Mouse (Mus musculus): ENCODE measurements around the gene Sdhaf1. TPM values are rescaled to one million over a fixed set of nuclear protein-coding genes. Genes with fewer than 3 reads are reported as not detected.
A peak's percentile ranks its signal among the peaks of the same experiment; 100 is the strongest.

Gene Sdhaf1
- polyA plus RNA-seq, 1 experiment from 2014 or later, result 21.6 TPM

DNA sequence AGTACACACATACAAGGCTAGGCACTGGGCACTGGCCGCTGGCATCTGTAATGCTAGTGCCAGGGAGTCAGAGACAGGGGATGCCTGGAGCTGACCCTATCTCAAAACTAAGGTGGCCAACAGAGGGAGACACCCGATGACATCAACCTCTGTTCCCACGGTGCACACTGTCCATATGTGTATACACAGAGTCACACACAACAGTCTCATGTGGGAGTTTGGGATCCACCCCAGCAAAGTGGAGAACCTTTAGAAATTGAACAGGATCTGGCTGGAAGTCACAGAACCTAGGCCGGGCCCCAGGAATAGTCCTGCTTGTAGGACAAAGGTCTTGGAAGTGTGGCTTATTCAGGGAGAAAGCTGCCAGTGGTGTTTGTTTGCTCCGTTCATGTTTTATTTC lies 29.4 kb downstream of the Sdhaf1 start:
- 86% methylated on average over 5 of the region's 5 CpGs for WGBS

DNA sequence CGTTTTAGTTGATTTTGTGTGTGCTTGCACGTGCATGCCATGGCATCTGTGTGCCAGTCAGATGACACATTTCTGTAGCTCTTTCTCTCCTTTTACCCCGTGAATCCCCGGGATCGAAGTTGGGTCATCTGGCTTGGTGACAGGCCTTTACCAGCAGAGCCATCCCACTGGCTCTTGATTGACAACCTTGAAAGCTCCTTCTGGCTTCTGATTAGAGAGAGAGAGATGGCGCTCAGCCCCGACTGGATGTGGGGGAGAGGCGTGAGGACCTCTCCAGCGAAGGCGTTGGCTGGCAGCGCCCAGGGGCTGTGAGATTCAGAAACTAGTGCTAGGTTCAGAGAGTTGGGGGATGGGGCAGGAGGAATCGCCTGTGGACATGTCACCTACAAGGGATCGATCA lies 29.9 kb downstream of the Sdhaf1 start:
- Histone ChIP-seq H3K9ac (ENCODE audit: low read length) (no peak overlapping the region), H3K36me3 (ENCODE audit: control insufficient read depth, insufficient read depth, low read length) (peaks cover 5% of the 10 kb centered on the region; the same call in 1 of the 2 replicates), H3K4me2 (ENCODE audit: low read depth, severe bottlenecking) (no peak overlapping the region), H3K27me3 (ENCODE audit: control insufficient read depth, insufficient read depth, low read length) (no peaks in the 10 kb centered on the region), H3K4me3 (ENCODE audit: low read depth, low read length) (no peak overlapping the region), H3K9me3 (ENCODE audit: control insufficient read depth, low read length) (no peaks in the 10 kb centered on the region), H3K27ac (replicated peaks; ENCODE audit: low read depth, low read length) (no peak overlapping the region), H3K4me1 (ENCODE audit: control insufficient read depth, insufficient read depth, low read length) (peaks cover 6% of the 10 kb centered on the region; the same call in 1 of the 2 replicates)
- 85% methylated on average over 13 of the region's 13 CpGs for WGBS
- DNase-seq (ENCODE audit: low spot score) (no peak), ATAC-seq (ENCODE audit: insufficient number of reproducible peaks, low FRiP score, low TSS enrichment, low read depth) (no peak)

More for the DNA sequence above, 29.4 kb downstream of the Sdhaf1 start:
- ATAC-seq (ENCODE audit: insufficient number of reproducible peaks, low FRiP score, low TSS enrichment, low read depth) (no peak), DNase-seq (ENCODE audit: low spot score) (no peak)
- no peak overlapping the region for H3K9ac ChIP-seq (ENCODE audit: low read length)
- H3K4me2 ChIP-seq (ENCODE audit: low read depth, severe bottlenecking), result no peak overlapping the region
- H3K27me3 ChIP-seq (ENCODE audit: control insufficient read depth, insufficient read depth, low read length), result no peaks in the 10 kb centered on the region
- H3K9me3 ChIP-seq (ENCODE audit: control insufficient read depth, low read length), result no peaks in the 10 kb centered on the region
- peaks cover 6% of the 10 kb centered on the region; the same call in 1 of the 2 replicates for H3K4me1 ChIP-seq (ENCODE audit: control insufficient read depth, insufficient read depth, low read length)
- peaks cover 5% of the 10 kb centered on the region; the same call in 1 of the 2 replicates for H3K36me3 ChIP-seq (ENCODE audit: control insufficient read depth, insufficient read depth, low read length)
- H3K4me3 ChIP-seq (ENCODE audit: low read depth, low read length), result no peak overlapping the region
- H3K27ac ChIP-seq (replicated peaks; ENCODE audit: low read depth, low read length), result no peak overlapping the region

DNA sequence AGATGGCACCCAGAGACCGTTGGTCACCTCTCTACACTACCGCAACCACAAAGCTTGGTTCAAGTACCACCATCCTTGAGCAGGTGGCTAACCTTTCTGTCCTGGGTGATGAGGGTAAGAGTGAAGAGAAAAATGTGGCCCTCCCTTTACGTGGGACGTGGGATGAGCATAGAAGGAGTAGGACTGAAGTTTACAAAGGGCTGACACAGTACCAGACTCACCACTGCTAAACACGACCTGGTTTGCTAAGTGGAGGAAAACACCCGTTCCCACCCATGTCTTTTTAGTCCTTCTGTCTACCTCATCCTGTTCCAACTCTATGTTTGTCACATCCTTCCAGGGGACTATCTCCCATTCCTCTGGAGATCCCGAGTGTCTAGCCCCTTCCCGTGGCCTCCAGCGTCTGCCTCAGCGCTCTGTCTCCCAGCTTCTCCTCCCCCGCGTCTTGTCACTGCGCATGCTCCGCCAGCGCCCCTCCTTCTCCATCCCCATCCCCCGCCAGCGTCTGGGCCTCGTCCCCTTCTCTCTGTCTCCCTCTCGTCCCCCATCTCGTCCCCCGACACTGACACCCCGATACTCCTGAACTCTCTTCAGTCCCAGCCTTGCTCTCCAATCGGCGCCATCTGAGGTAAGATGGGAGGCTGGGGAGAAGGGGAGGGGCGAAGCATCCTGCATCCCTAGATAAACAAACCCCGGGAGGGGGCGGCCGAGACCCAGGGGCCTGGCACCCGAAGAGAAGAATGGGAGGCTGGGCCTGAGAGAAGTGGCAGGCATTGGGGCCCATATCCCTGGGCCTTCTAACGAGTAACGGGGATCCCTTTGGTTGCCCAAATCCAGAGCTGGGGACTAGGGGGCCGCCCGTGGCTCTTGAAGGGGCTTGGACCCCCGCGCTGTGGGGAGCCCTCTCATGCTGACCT lies 32.2 kb downstream of the Sdhaf1 start, which contains the start of gene Clip3:
Clip3 (plus strand) TSS at position 514 of the 917 bp plus-strand sequence.
- H3K4me2 ChIP-seq (ENCODE audit: low read depth, severe bottlenecking), result peak within 1 kb of the TSS; percentile 94
- peaks cover 5% of the 10 kb centered on the region; the same call in 1 of the 2 replicates for H3K36me3 ChIP-seq (ENCODE audit: control insufficient read depth, insufficient read depth, low read length)
- ATAC-seq (ENCODE audit: insufficient number of reproducible peaks, low FRiP score, low TSS enrichment, low read depth) (peak; percentile 55), DNase-seq (ENCODE audit: low spot score) (peak; percentile 85)
- H3K9ac ChIP-seq (ENCODE audit: low read length), result peak within 1 kb of the TSS; percentile 77
- WGBS, result 8% methylated on average over 35 of the region's 35 CpGs
- H3K9me3 ChIP-seq (ENCODE audit: control insufficient read depth, low read length), result no peaks in the 10 kb centered on the region
- H3K4me3 ChIP-seq (ENCODE audit: low read depth, low read length), result peak within 1 kb of the TSS; percentile 85
- H3K27me3 ChIP-seq (ENCODE audit: control insufficient read depth, insufficient read depth, low read length), result no peaks in the 10 kb centered on the region
- H3K4me1 ChIP-seq (ENCODE audit: control insufficient read depth, insufficient read depth, low read length), result peaks cover 6% of the 10 kb centered on the region; the same call in 1 of the 2 replicates
- H3K27ac ChIP-seq (replicated peaks; ENCODE audit: low read depth, low read length), result no peak within 1 kb of the TSS

DNA sequence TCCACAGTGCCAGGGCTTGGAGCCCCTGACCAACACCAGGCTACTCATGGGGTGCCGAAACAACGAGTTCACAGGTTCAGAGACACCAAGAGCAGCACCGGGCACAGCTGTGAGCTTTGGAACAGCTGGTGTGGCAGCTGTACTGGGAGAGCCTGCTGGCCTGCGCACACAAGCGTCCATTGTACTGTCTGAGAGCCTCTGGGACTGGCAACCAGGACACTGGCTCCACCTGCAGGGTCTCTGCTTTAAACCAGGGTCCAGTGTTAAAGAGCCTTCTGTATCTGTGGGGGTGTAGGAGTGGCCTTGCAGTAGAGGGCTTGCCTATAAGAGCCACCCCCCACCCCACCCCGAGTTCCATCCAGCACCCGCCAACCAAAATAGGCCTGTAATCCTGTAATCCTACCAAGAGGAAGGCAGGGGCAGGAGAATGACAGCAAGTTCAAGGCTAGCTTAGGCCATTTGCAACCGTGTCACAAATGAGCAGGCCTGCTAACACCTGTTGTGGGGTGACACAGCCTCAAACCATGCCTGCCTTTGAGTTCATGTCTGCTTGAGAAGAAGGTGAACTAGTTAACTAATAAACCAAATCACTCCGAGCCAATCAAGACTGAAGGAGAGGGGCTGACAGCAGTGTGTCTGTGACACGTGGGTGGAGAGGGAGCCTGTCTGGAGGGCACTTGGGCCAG lies 33.8 kb downstream of the Sdhaf1 start:
- Histone ChIP-seq H3K36me3 (ENCODE audit: control insufficient read depth, insufficient read depth, low read length) (no peaks in the 10 kb centered on the region; the same call in 1 of the 2 replicates), H3K27me3 (ENCODE audit: control insufficient read depth, insufficient read depth, low read length) (no peaks in the 10 kb centered on the region), H3K4me1 (ENCODE audit: control insufficient read depth, insufficient read depth, low read length) (peaks cover 6% of the 10 kb centered on the region; the same call in 1 of the 2 replicates), H3K27ac (replicated peaks; ENCODE audit: low read depth, low read length) (0 out of 2 replicates have a peak overlapping the region, but pooled peaks have one; percentile 36), H3K4me2 (ENCODE audit: low read depth, severe bottlenecking) (no peak overlapping the region; the same call in 1 of the 2 replicates), H3K4me3 (ENCODE audit: low read depth, low read length) (no peak overlapping the region), H3K9ac (ENCODE audit: low read length) (no peak overlapping the region), H3K9me3 (ENCODE audit: control insufficient read depth, low read length) (no peaks in the 10 kb centered on the region)
- DNase-seq (ENCODE audit: low spot score) (peak; percentile 58), ATAC-seq (ENCODE audit: insufficient number of reproducible peaks, low FRiP score, low TSS enrichment, low read depth) (peak; percentile 67)
- WGBS, result 63% methylated on average over 10 of the region's 10 CpGs

DNA sequence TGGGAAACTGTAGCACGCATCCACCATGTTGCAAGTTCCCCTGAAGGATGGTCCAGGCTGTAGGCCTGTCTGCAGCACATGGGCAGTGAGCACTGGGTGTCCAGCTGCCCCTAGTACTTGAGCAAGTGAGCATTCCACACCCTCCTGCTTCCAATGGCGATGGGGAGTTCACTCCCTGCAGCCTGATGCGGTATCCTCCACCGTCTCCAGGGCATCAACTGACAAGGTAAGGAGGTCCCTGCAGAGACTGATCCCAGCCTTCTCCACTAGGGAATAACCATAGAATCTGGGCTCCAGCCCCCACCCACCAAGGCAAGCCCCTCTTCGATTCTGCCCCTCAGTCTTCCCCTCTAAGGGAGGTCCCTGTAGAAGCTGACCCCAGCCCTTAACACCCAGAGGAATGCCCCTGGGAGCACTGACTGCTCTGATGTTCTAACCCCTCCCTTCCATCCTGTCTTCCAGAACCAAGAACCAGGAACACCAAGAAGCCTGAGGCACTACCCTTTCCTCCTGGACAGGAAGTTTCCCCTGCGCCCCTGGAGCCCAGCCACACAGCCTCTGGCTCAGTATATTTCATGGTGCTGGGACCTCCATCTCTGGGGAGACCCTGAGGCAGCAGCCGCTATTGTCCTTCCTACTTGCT lies 34.5 kb downstream of the Sdhaf1 start:
- Histone ChIP-seq H3K9me3 (ENCODE audit: control insufficient read depth, low read length) (no peaks in the 10 kb centered on the region), H3K9ac (ENCODE audit: low read length) (no peak overlapping the region), H3K36me3 (ENCODE audit: control insufficient read depth, insufficient read depth, low read length) (no peaks in the 10 kb centered on the region), H3K27ac (replicated peaks; ENCODE audit: low read depth, low read length) (0 out of 2 replicates have a peak overlapping the region, but pooled peaks have one; percentile 36), H3K4me3 (ENCODE audit: low read depth, low read length) (no peak overlapping the region), H3K4me2 (ENCODE audit: low read depth, severe bottlenecking) (no peak overlapping the region; the same call in 1 of the 2 replicates), H3K4me1 (ENCODE audit: control insufficient read depth, insufficient read depth, low read length) (peaks cover 6% of the 10 kb centered on the region; the same call in 1 of the 2 replicates), H3K27me3 (ENCODE audit: control insufficient read depth, insufficient read depth, low read length) (no peaks in the 10 kb centered on the region)
- DNase-seq (ENCODE audit: low spot score) (no peak), ATAC-seq (ENCODE audit: insufficient number of reproducible peaks, low FRiP score, low TSS enrichment, low read depth) (no peak)
- WGBS, result 71% methylated on average over 7 of the region's 7 CpGs

DNA sequence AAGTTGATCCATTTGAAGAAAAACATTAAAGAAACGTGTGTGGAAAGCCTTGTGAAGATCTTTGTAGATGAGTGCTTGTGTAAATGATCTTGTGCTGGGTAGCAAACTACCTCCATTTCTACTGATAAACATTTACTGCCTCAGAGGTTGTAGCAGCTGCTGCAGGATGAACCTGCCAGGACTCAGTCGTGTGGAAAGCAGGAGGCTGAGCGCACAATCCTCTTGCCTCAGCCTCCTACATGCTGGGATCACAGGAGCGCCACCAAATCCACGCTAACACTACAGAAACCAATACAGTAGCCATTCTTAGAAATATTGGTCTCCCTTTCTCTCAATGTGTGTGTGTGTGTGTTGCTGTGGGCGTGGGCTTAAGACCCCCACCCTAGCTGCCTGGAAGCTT lies 35.6 kb downstream of the Sdhaf1 start:
- no peaks in the 10 kb centered on the region for H3K27me3 ChIP-seq (ENCODE audit: control insufficient read depth, insufficient read depth, low read length)
- no peak overlapping the region for H3K4me2 ChIP-seq (ENCODE audit: low read depth, severe bottlenecking)
- H3K36me3 ChIP-seq (ENCODE audit: control insufficient read depth, insufficient read depth, low read length), result no peaks in the 10 kb centered on the region
- no peak overlapping the region for H3K9ac ChIP-seq (ENCODE audit: low read length)
- ATAC-seq (ENCODE audit: insufficient number of reproducible peaks, low FRiP score, low TSS enrichment, low read depth), result no peak
- H3K27ac ChIP-seq (replicated peaks; ENCODE audit: low read depth, low read length), result no peak overlapping the region
- H3K4me1 ChIP-seq (ENCODE audit: control insufficient read depth, insufficient read depth, low read length), result peaks cover 6% of the 10 kb centered on the region; the same call in 1 of the 2 replicates
- 79% methylated on average over 6 of the region's 6 CpGs for WGBS
- H3K9me3 ChIP-seq (ENCODE audit: control insufficient read depth, low read length), result no peaks in the 10 kb centered on the region
- no peak for DNase-seq (ENCODE audit: low spot score)
- H3K4me3 ChIP-seq (ENCODE audit: low read depth, low read length), result no peak overlapping the region

DNA sequence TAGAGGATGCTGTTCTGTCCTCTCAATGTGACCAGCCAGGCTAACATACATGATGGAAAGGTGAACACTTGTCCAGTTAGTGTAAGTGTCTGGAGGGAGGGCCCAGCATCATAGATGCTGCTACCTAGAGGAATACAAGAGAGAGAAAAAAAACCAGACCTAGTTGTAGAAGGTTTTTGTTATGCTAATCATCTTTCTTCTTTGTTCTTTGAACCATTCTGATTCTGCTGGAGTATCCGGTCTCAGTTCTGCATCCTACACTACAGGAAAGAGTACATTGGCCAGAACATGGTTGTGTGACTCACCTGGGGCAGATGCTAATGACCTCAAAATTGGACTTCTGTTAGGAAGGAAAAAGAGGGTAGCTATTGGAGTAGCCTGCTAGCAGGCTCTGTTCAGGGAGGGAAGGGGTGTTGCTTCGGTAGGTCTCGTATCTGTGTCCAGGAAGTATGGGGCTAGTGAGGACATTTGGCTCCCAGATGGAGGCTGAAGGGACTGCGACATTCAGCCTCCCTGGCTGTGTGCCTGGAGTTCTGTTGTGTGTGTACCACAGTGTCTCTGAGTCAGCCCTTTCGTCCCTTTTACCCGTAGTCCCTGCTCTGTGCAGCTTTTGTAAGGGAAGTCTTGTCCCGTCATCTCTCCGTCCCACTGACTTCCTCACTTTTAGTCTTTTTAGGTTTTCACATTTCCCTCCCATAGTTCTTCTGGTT lies 36.8 kb downstream of the Sdhaf1 start:
- Histone ChIP-seq H3K36me3 (ENCODE audit: control insufficient read depth, insufficient read depth, low read length) (no peaks in the 10 kb centered on the region), H3K27ac (replicated peaks; ENCODE audit: low read depth, low read length) (no peak overlapping the region), H3K9me3 (ENCODE audit: control insufficient read depth, low read length) (no peaks in the 10 kb centered on the region), H3K9ac (ENCODE audit: low read length) (no peak overlapping the region), H3K4me1 (ENCODE audit: control insufficient read depth, insufficient read depth, low read length) (peaks cover 6% of the 10 kb centered on the region; the same call in 1 of the 2 replicates), H3K4me3 (ENCODE audit: low read depth, low read length) (no peak overlapping the region), H3K4me2 (ENCODE audit: low read depth, severe bottlenecking) (no peak overlapping the region), H3K27me3 (ENCODE audit: control insufficient read depth, insufficient read depth, low read length) (no peaks in the 10 kb centered on the region)
- no peak for DNase-seq (ENCODE audit: low spot score)
- 76% methylated on average over 8 of the region's 8 CpGs for WGBS
- ATAC-seq (ENCODE audit: insufficient number of reproducible peaks, low FRiP score, low TSS enrichment, low read depth), result no peak
